Mouse (Mus musculus) MEL (cell line): ENCODE data around the gene Tprkb. TPM values are rescaled to one million over a fixed set of nuclear protein-coding genes. Genes with fewer than 3 reads are reported as not detected.
A peak's percentile ranks its signal among the peaks of the same experiment; 100 is the strongest.
"Not testable (repeated sequence)": the region's sequence is repeated elsewhere in the genome, so short reads cannot be mapped to it uniquely, and the experiment has no call there.

ENCODE experiments used
- DNase-seq: peaks from one replicate; pipeline ENCODE4 v3.0.0; 2011; ENCODE audit warnings: low read depth, low spot score
- H3K27ac ChIP-seq: 2 replicates; pipeline ENCODE4 v1.5.1; 2012; ENCODE audit warnings: low read depth, mild to moderate bottlenecking, control low read depth, low read length, moderate library complexity; ENCODE audit not compliant: control insufficient read depth
- H3K27me3 ChIP-seq, 2 experiments: fragments of 150-350 bp in 1 of 2; sonication (generic) in 1 of 2; 2 replicates each; pipeline ENCODE4 v1.6.1; 2012; ENCODE audit warnings: low read length in 2 of 2, mild to moderate bottlenecking in 2 of 2, improper control_type of control experiment in 1 of 2, moderate library complexity in 1 of 2; ENCODE audit not compliant: insufficient read depth in 2 of 2, control insufficient read depth in 1 of 2
- H3K36me3 ChIP-seq, 2 experiments: 2 replicates each; pipeline ENCODE4 v1.6.1; 2012 to 2014; ENCODE audit warnings: low read length in 2 of 2, improper control_type of control experiment in 1 of 2, inconsistent platforms in 1 of 2, mild to moderate bottlenecking in 1 of 2; ENCODE audit not compliant: insufficient read depth in 2 of 2, control insufficient read depth in 1 of 2
- H3K4me1 ChIP-seq, 2 experiments: fragments of 150-350 bp in 1 of 2; sonication (generic) in 1 of 2; 2 replicates each; pipeline ENCODE4 v1.6.1; 2012; ENCODE audit warnings: low read length in 2 of 2, improper control_type of control experiment in 1 of 2, mild to moderate bottlenecking in 1 of 2; ENCODE audit not compliant: insufficient read depth in 2 of 2, control insufficient read depth in 1 of 2
- H3K4me3 ChIP-seq, 2 experiments: fragments of 150-350 bp in 1 of 2; sonication (generic) in 1 of 2; 2 replicates each; pipeline ENCODE4 v1.5.1; 2012; ENCODE audit warnings: low read depth in 2 of 2, low read length in 2 of 2, mild to moderate bottlenecking in 2 of 2, moderate library complexity in 2 of 2, control low read depth in 1 of 2, improper control_type of control experiment in 1 of 2; ENCODE audit not compliant: control insufficient read depth in 1 of 2, insufficient read depth in 1 of 2
- H3K79me2 ChIP-seq: 2 replicates; pipeline ENCODE4 v1.6.1; 2012; ENCODE audit warnings: mild to moderate bottlenecking, low read length, moderate library complexity; ENCODE audit not compliant: control insufficient read depth, poor library complexity, insufficient read depth
- H3K9ac ChIP-seq: 2 replicates; pipeline ENCODE4 v1.6.1; 2012; ENCODE audit warnings: low read depth, mild to moderate bottlenecking, control low read depth, low read length, moderate library complexity; ENCODE audit not compliant: control insufficient read depth, poor library complexity, severe bottlenecking
- H3K9me3 ChIP-seq: fragments of 150-350 bp; sonication (generic); replicated peaks from 2 replicates; pipeline ENCODE4 v1.6.1; 2012; ENCODE audit warnings: mild to moderate bottlenecking, low read length, improper control_type of control experiment, moderate library complexity; ENCODE audit not compliant: insufficient read depth
- BHLHE40 ChIP-seq: IDR thresholded peaks from 2 replicates; pipeline ENCODE4 v1.6.1; 2012; ENCODE audit warnings: low read depth, mild to moderate bottlenecking, inconsistent platforms, low read length, improper control_type of control experiment, borderline replicate concordance
- CTCF ChIP-seq, 3 experiments: IDR thresholded peaks in 2 of 3; conservative IDR thresholded peaks in 1 of 3; 2 replicates each; pipeline ENCODE4 v1.5.1; 2011 to 2012; ENCODE audit warnings: low read length in 3 of 3, low read depth in 2 of 3, mild to moderate bottlenecking in 2 of 3, improper control_type of control experiment in 1 of 3, inconsistent platforms in 1 of 3, mixed read lengths in 1 of 3, moderate library complexity in 1 of 3; ENCODE audit not compliant: control insufficient read depth in 1 of 3, insufficient read depth in 1 of 3, poor library complexity in 1 of 3, severe bottlenecking in 1 of 3
- ELF1 ChIP-seq: IDR thresholded peaks from 2 replicates; pipeline ENCODE4 v1.6.1; 2014; ENCODE audit warnings: low read depth, mild to moderate bottlenecking, inconsistent platforms, low read length, improper control_type of control experiment, moderate library complexity
- EP300 ChIP-seq, 2 experiments: IDR thresholded peaks; 2 replicates each; pipeline ENCODE4 v1.6.1; 2011; ENCODE audit warnings: improper control_type of control experiment in 2 of 2, low read length in 2 of 2, low read depth in 1 of 2, mild to moderate bottlenecking in 1 of 2
- ETS1 ChIP-seq: IDR thresholded peaks from 2 replicates; pipeline ENCODE4 v1.6.1; 2012; ENCODE audit warnings: low read depth, mild to moderate bottlenecking, inconsistent platforms, low read length, improper control_type of control experiment, moderate library complexity
- HCFC1 ChIP-seq: IDR thresholded peaks from 2 replicates; pipeline ENCODE4 v1.6.1; 2012; ENCODE audit warnings: low read depth, mild to moderate bottlenecking, inconsistent platforms, low read length, improper control_type of control experiment, moderate library complexity
- KAT2A ChIP-seq: conservative IDR thresholded peaks from 2 replicates; pipeline ENCODE4 v1.6.1; 2012; ENCODE audit warnings: low read depth, low read length, improper control_type of control experiment, inconsistent platforms
- MAX ChIP-seq: IDR thresholded peaks from 2 replicates; pipeline ENCODE4 v1.6.1; 2011; ENCODE audit warnings: low read length, improper control_type of control experiment
- MXI1 ChIP-seq: IDR thresholded peaks from 2 replicates; pipeline ENCODE4 v1.6.1; 2011; ENCODE audit warnings: mild to moderate bottlenecking, low read depth, low read length, improper control_type of control experiment
- MYC ChIP-seq: IDR thresholded peaks from 2 replicates; pipeline ENCODE4 v1.6.1; 2011; ENCODE audit warnings: low read depth, mild to moderate bottlenecking, low read length, improper control_type of control experiment, moderate library complexity
- NELFE ChIP-seq: IDR thresholded peaks from 2 replicates; pipeline ENCODE4 v1.6.1; 2011; ENCODE audit warnings: low read depth, low read length, improper control_type of control experiment
- POLR2A ChIP-seq, 2 experiments: IDR thresholded peaks; 2 replicates each; pipeline ENCODE4 v1.6.1; 2011 to 2012; ENCODE audit warnings: low read length in 2 of 2, mild to moderate bottlenecking in 2 of 2, control low read depth in 1 of 2, improper control_type of control experiment in 1 of 2, low read depth in 1 of 2, moderate library complexity in 1 of 2; ENCODE audit not compliant: control insufficient read depth in 1 of 2, insufficient read depth in 1 of 2, poor library complexity in 1 of 2
- POLR2AphosphoS2 ChIP-seq: IDR thresholded peaks from 2 replicates; pipeline ENCODE4 v1.6.1; 2011; ENCODE audit warnings: low read length, improper control_type of control experiment
- POLR2AphosphoS5 ChIP-seq: IDR thresholded peaks from 2 replicates; pipeline ENCODE4 v1.6.1; 2012; ENCODE audit warnings: low read depth, borderline replicate concordance, mild to moderate bottlenecking, inconsistent platforms, low read length, moderate library complexity, mixed read lengths
- RAD21 ChIP-seq: IDR thresholded peaks from 2 replicates; pipeline ENCODE4 v1.6.1; 2011; ENCODE audit warnings: mild to moderate bottlenecking, low read depth, low read length, improper control_type of control experiment
- RCOR1 ChIP-seq: IDR thresholded peaks from 2 replicates; pipeline ENCODE4 v1.6.1; 2012; ENCODE audit warnings: low read depth, mild to moderate bottlenecking, inconsistent platforms, low read length, improper control_type of control experiment
- SIN3A ChIP-seq: IDR thresholded peaks from 2 replicates; pipeline ENCODE4 v1.6.1; 2012; ENCODE audit warnings: low read length, improper control_type of control experiment, inconsistent platforms
- SMC3 ChIP-seq: IDR thresholded peaks from 2 replicates; pipeline ENCODE4 v1.6.1; 2011; ENCODE audit warnings: low read depth, low read length, improper control_type of control experiment
- TAL1 ChIP-seq: IDR thresholded peaks from 2 replicates; pipeline ENCODE4 v1.6.1; 2012; ENCODE audit warnings: mild to moderate bottlenecking, inconsistent platforms, low read length, moderate library complexity, mixed read lengths
- TBP ChIP-seq: IDR thresholded peaks from 2 replicates; pipeline ENCODE4 v1.8.0; 2011; ENCODE audit warnings: low read depth, low read length, improper control_type of control experiment
- TCF12 ChIP-seq: IDR thresholded peaks from 2 replicates; pipeline ENCODE4 v1.6.1; 2014; ENCODE audit warnings: low read depth, mild to moderate bottlenecking, inconsistent platforms, low read length, improper control_type of control experiment, moderate library complexity
- UBTF ChIP-seq: IDR thresholded peaks from 2 replicates; pipeline ENCODE4 v1.6.1; 2012; ENCODE audit warnings: low read depth, mild to moderate bottlenecking, inconsistent platforms, low read length, improper control_type of control experiment, moderate library complexity, borderline replicate concordance; ENCODE audit not compliant: insufficient read depth
- USF1 ChIP-seq: IDR thresholded peaks from 2 replicates; pipeline ENCODE4 v1.6.1; 2014; ENCODE audit warnings: low read depth, mild to moderate bottlenecking, inconsistent platforms, low read length, improper control_type of control experiment, moderate library complexity
- USF2 ChIP-seq, 2 experiments: IDR thresholded peaks; 2 replicates each; pipeline ENCODE4 v1.6.1; 2011 to 2012; ENCODE audit warnings: improper control_type of control experiment in 2 of 2, low read length in 2 of 2, borderline replicate concordance in 1 of 2, inconsistent platforms in 1 of 2, low read depth in 1 of 2, mild to moderate bottlenecking in 1 of 2; ENCODE audit not compliant: insufficient read depth in 1 of 2
- ZC3H11A ChIP-seq: IDR thresholded peaks from 2 replicates; pipeline ENCODE4 v1.6.1; 2012; ENCODE audit warnings: low read depth, mild to moderate bottlenecking, inconsistent platforms, low read length, improper control_type of control experiment
- polyA plus RNA-seq, 2 experiments: library from polyadenylated mRNA; stranded (reverse) in 1 of 2; unstranded in 1 of 2; fragments of >175 nt in 1 of 2; fragments of >200 nt in 1 of 2; gene quantifications; 2 replicates each; pipeline versions ENCODE4 v1.2.1 to v1.2.4; 2012; ENCODE audit warnings: low replicate concordance in 2 of 2, low read depth in 1 of 2; ENCODE audit not compliant: insufficient read length in 2 of 2, insufficient read depth in 1 of 2, missing spikeins in 1 of 2
- total RNA-seq: library from RNA; depleted of rRNA; stranded (reverse); fragments of 300-350 nt; gene quantifications from 2 replicates; pipeline ENCODE4 v1.2.3, GENCODE M21; 2012

The Tprkb gene
- total and polyA plus RNA-seq, 3 experiments = 66.5 to 87.6 (median 85.1) TPM

DNA sequence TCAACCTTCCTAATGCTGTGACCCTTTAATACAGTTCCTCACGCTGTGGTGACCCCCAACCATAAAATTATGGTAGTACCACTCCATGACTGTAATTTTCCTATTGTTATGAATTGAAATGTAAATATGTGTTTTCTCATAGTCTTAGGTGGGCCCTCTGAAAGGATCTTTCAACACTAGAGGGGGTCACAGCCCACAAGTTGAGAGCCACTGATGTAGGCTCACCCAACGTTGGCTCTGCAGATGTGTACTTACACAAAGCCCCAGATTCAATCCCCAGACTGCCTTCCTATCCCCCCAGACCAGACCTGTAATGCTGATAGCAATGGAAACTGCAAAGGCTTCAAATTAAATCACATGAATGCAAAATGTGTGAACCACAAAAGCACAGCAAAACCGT, 24.0 kb downstream of the Tprkb start:
- DNase-seq = peak; percentile 68
- H3K27ac ChIP-seq = no peak overlapping the region
- H3K4me3 ChIP-seq = no peak overlapping the region
- peaks cover 0 to 7% of the 10 kb centered on the region in 2 experiments; a peak in 2 of 4 replicates for H3K36me3 ChIP-seq
- no peaks in the 10 kb centered on the region; the same call in 1 of the 2 replicates for H3K79me2 ChIP-seq
- TF ChIP-seq POLR2AphosphoS2 (no peak), RAD21 (peak; percentile 79), USF2 (IDR thresholded peaks at IDR 0.05; ENCODE audit: borderline replicate concordance in 1 of 2, insufficient read depth in 1 of 2, low read depth in 1 of 2, low read length in 2 of 2) (no peak), RCOR1 (no peak), USF1 (no peak), TBP (no peak), MAX (no peak), MXI1 (no peak), TAL1 (no peak), POLR2AphosphoS5 (no peak), ELF1 (no peak), SMC3 (peak; percentile 74), BHLHE40 (no peak), POLR2A (IDR thresholded peaks at IDR 0.05; ENCODE audit: control insufficient read depth in 1 of 2, insufficient read depth in 1 of 2, low read depth in 1 of 2, low read length in 2 of 2, poor library complexity in 1 of 2) (no peak), ZC3H11A (peak; percentile 77), CTCF (IDR thresholded peaks at IDR 0.05 in 2 of 3, conservative IDR thresholded peaks at IDR 0.05 in 1 of 3; ENCODE audit: control insufficient read depth in 1 of 3, insufficient read depth in 1 of 3, low read depth in 2 of 3, low read length in 3 of 3, poor library complexity in 1 of 3, severe bottlenecking in 1 of 3) (peak in 2 of 3 experiments; percentile 46 to 72; a peak in 5 of 6 replicates), KAT2A (no peak)
- TF ChIP-seq, all 39 proteins: peak for 4
- Histone ChIP-seq H3K9me3 (no peaks in the 10 kb centered on the region), H3K9ac (no peak overlapping the region), H3K27me3 (no peaks in the 10 kb centered on the region), H3K4me1 (peaks cover 3 to 7% of the 10 kb centered on the region in 2 experiments; a peak in 3 of 4 replicates)

- TF ChIP-seq ETS1 (peak; percentile 16), MXI1 (peak; percentile 56), TBP (peak; percentile 72; the same call in 1 of the 2 replicates), MYC (peak; percentile 56; the same call in 1 of the 2 replicates), ELF1 (0 out of 2 replicates have a peak, but pooled peaks have one; percentile 41), POLR2A (IDR thresholded peaks at IDR 0.05; ENCODE audit: control insufficient read depth in 1 of 2, insufficient read depth in 1 of 2, low read depth in 1 of 2, low read length in 2 of 2, poor library complexity in 1 of 2) (peak; percentile 42 to 81; a peak in 3 of 4 replicates), EP300 (IDR thresholded peaks at IDR 0.05; ENCODE audit: low read depth in 1 of 2, low read length in 2 of 2) (0 out of 4 replicates have a peak, but pooled peaks of 1 of the 2 experiments have one; percentile 9), SMC3 (peak; percentile 5; the same call in 1 of the 2 replicates), SIN3A (peak; percentile 57), POLR2AphosphoS2 (peak; percentile 75; the same call in 1 of the 2 replicates), HCFC1 (peak; percentile 85), TCF12 (peak; percentile 9; the same call in 1 of the 2 replicates), KAT2A (peak; percentile 52), BHLHE40 (0 out of 2 replicates have a peak, but pooled peaks have one; percentile 11), CTCF (IDR thresholded peaks at IDR 0.05 in 2 of 3, conservative IDR thresholded peaks at IDR 0.05 in 1 of 3; ENCODE audit: control insufficient read depth in 1 of 3, insufficient read depth in 1 of 3, low read depth in 2 of 3, low read length in 3 of 3, poor library complexity in 1 of 3, severe bottlenecking in 1 of 3) (peak in 2 of 3 experiments; percentile 37 to 44; a peak in 5 of 6 replicates), NELFE (peak; percentile 72), UBTF (0 out of 2 replicates have a peak, but pooled peaks have one; percentile 46)
- TF ChIP-seq, all 39 proteins: peak for 17; not testable (repeated sequence) for 22
- not testable (repeated sequence) for H3K36me3 ChIP-seq, H3K4me1 ChIP-seq, H3K27me3 ChIP-seq, H3K79me2 ChIP-seq, H3K9me3 ChIP-seq
- Histone ChIP-seq H3K27ac (peak overlapping the region; percentile 85), H3K9ac (peak overlapping the region; percentile 78), H3K4me3 (peak overlapping the region; percentile 71 to 73)
- peak; percentile 91 for DNase-seq
Measured at GRCm38 (mm10) chr6:85936508-85937465, 25.1 kb downstream of the Tprkb start.
